Mouse (Mus musculus) mouse embryonic stem cell (cell line): Measurements from ENCODE around the gene Cdk19.
"Not testable (repeated sequence)": the region's sequence is repeated elsewhere in the genome, so short reads cannot be mapped to it uniquely, and the experiment has no call there.

Experiments used
- in situ Hi-C, 2 experiments: fragments of 300-500 bp; cut with MboI; formaldehyde crosslinking; loops; 1 replicate in 1 of 2; 3 replicates in 1 of 2; pipeline ENCODE4 v1.14.3; 2019 to 2020; ENCODE audit warnings: low sequenced_read_pairs in 2 of 2, low pct_unique_long_range_greater_than_20kb in 1 of 2, mixed read lengths in 1 of 2; ENCODE audit not compliant: unreplicated experiment in 1 of 2

Gene Cdk19

DNA sequence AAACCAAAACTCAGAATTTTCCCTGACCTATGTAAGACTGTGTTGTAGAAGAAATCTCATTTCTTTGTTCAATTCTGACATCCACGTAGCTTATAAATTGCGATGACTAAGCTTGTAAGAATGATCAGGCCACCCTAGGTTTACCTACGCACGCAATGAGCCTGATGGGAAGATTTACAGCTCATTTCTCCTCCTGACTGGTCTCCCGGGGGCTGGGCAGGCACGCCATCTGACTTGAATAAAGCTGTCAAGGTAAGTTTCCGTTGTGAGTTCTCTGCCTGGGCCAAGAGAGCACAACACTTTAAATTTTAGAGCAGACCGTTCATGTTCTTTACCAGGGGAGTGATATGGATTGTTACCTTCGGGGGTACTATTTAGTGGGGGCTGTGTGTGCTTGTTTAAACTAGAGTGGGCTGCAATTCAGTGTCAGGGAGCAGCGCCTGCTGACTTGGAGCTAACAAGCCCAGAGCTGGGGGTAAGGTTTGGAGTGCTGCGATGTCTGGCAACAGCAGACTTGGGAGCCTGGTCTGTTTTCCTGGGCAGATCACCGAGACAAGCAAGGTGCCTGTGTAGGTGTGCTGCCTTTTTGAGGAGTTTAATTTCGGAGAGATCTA, at the start of gene Cdk19:
Gene Cdk19, plus strand, starts transcription at position 214 of the 614 bp plus-strand sequence.
- in situ Hi-C loops, result no loop called here

DNA sequence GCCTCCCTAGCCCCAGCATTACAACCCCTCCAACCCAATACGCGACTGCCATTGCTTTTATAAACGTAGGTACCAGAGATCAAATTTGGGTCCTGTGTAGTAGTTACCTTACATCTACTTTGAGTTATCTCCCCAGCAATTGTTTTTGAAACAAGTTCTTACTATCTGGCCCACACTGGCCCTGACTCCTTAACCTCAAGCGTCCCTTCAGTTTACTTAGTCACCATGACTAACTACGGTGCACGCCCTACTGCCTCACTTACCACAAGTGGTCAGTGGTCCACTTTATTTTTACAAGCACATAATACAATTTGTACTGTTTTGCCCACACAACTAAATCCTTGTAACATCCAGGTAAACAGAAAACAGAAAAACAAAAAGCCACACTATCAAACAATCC, 46.7 kb upstream of the Cdk19 start:
- in situ Hi-C loops, result no loop called here

- in situ Hi-C loops, result no loop called here
Observed at GRCm38 (mm10) chr10:40300648-40301171, 38.7 kb upstream of the Cdk19 start.

DNA sequence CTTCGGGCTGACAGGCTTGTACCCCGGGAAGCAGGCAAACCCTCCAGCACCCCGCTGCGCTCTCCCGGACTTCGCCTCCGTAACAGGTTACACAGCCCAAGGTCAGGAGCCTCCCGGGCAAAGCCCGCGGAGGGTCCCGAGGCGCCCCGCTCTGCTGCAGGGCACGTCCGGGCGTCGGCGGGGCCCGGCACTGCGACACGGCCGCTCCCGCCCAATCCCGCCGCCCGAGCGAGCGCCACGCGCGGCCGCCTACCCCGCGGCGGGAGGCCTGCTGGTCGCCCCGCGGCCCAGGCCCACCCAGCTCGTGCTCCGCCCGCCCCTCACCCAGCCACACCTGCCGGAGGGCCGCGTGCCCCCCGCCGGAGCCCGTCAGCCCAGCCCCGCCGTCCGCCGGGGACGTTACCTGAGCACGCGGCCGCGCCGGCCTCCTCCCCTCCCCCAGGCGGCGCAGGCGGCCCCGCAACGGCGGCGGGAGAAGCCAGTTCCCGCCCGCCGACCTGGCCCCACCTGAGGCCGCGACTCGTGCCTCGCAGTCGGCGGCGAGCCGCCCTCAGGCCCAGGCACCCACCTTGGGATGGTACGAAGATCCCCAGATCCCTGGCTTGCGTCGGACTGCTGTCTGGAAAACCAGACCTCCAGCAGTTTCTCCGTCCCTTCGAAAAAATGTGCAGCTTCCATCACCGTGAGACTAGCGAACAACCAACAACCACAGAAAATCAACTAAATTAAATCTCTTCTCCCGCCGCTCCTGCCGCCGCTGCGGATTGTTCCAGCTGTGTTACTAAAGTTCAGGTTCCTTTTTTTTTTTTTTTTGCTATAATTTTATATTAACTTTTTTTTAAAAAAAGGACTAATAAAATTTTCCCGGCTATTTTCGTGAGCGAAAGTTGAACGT, 37.9 kb upstream of the Cdk19 start:
- in situ Hi-C loops, result not testable (repeated sequence)

DNA sequence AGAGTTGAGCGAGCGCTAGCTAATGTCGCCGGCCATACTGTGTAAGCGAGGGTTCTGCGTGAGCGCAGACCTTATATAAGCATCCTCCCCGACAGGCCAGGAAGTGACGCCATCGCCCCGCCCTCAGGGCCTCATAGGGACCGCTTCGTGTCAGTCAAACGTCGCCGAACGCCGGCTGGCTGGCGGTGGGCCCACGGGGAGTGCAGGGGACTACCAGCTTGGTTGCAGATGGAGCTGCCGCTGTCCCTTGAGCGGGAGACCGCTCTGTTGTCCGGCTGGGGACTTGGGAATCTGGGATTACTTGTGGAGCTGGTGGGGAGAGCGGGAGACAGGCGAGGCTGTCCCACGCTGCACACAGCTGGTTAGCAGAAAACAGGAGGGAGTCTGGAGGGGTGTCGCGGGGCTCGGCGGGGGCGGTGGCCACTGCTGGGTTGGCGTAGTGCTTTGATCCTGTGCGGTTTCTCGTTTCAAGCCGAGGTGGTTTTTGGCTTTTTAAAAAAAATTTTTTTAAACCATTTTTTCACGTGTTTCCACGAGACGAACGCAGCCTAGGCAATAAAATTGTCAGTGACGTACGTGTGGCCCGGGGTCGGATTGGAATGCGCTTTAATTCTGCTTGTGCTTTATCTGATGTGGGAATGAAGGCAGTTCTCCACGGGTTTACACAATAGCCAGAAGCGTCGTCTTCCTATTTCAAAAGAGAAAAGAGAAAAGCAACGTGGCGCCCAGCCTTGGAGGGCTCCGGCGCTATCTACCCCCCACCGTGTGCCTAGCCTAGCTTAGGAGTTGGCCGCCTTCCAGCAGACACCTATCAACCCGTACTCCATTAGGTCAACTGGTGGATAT, 37.0 kb upstream of the Cdk19 start, which contains the start of gene Amd1:
Gene Amd1, minus strand, starts transcription at position 47 of the 846 bp plus-strand sequence.
- in situ Hi-C loops, result no loop called here

DNA sequence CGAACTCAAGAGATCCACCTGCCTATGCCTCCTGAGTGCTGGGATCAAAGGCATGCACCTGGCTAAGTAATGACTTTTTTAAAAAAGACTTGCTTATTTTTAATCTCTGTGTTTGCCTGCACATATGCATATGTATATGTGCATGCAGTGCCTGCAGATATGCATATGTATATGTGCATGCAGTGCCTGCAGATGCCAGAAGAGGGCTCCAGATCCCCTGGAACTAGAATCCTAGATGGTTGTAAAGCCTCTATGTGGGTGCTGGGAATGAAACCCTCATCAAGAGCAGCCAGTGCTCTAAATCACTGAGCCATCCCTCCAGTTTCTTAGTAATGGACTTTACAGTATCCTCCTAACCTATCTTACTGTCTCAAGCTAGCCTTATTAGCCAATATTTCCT, 33.4 kb upstream of the Cdk19 start:
- in situ Hi-C loops, result no loop called here

DNA sequence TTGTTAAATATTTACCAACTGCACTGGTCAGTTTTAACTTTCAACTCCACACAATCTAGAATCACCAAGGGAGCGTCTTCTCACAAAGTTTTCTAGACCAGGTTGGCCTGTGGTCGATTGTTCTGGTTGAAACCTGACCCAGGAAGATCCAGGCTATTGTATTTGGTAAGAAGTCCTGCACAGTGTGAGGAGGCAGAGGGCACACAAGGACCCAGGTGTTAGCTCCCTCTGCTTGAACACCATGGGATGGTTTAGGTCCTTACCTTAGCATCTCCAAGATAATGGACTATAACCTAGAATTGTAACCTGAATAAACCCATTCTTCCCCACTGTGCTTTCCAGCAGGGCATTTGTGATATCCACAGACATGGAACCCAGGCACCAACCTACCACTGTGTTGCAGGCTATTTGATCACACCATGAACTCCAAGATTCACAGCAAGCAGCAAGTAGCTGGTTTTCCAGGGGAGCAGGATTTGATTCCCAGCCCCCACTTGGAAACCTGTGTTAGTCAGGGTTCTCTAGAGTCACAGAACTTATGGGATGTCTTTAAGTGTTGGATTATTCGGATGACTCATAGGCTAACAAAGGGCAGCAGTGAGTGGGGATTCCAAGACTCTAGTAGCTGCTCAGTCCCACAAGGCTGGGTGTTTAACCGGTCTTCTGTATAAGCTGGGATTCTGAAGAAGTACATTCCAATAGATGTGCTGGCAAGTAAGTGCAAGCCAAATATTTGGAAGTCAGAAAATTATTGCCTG, 31.4 kb upstream of the Cdk19 start:
- in situ Hi-C loops, result no loop called here

DNA sequence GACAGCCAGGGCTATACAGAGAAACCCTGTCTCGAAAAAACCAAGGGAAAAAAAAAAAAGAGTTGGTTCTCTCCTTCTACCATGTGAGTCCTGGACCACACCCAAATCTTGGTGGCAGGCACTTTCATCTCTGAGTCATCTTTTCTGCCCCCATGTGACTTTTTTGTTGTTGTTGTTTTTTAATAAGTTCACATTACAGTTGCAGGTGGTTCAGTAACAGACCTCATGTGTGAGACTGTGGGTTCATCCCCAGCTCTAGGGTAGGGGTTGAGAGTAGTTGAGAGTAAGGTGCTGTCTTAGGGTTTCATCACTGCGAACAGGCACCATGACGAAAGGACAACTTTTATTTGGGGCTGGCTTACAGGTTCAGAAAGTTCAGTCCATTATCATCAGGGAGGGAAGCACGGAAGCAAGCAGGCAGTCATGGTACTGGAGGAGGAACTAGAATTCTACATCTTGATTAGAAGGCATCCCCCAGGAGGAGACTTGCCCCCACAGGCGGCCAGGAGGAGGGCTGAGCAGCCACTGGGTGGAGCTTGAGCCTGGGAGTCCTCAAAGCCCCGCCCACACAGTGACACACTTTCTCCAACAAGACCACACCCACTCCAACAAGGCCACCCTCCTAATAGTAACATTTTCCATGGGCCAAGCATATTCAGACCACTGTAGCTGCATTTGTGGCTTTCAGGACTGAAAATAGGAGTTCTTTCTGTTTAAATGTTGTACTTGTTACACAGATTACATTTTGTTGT, 29.3 kb upstream of the Cdk19 start:
- in situ Hi-C loops, result no loop called here

DNA sequence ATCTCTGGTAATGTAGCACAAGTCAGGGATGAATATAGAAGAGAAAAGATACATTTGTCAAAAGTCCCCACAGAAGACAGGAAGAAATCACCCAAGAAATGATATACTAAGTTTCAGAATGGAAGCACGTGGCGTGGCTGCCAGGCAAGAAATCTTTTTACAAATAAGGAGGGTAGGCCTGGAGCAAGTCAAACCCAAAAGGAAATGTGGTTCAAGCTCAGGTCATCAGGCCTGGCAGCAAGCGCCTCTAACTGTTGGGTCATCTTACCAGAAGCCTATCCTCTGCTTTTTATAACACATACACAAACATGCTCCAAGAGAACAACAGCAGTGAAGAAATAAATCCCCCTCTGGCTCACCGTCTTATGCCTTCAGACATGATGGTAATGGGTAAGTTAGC, 26.6 kb upstream of the Cdk19 start:
- in situ Hi-C loops, result no loop called here

- in situ Hi-C loops, result no loop called here
Observed at GRCm38 (mm10) chr10:40316841-40317585, 22.4 kb upstream of the Cdk19 start.

DNA sequence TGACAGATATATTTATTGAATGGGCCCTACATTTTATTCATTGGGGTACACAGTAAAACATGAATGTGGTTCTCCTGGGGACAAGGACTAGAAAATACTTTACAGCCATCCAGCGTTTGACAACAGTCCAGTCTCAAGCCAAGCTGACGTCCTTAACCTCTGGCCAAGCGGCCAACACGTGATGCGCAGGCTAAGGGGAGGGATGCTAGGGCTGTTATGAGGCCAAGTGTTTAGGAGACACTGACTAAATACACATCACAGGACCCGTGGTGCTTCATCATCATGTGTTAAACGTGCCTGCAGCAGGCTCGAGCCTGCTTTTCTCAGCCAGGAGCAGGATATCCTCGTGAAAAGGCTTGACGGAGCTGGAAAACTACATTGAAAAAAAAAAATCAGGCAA, 19.1 kb upstream of the Cdk19 start:
- in situ Hi-C loops, result no loop called here

DNA sequence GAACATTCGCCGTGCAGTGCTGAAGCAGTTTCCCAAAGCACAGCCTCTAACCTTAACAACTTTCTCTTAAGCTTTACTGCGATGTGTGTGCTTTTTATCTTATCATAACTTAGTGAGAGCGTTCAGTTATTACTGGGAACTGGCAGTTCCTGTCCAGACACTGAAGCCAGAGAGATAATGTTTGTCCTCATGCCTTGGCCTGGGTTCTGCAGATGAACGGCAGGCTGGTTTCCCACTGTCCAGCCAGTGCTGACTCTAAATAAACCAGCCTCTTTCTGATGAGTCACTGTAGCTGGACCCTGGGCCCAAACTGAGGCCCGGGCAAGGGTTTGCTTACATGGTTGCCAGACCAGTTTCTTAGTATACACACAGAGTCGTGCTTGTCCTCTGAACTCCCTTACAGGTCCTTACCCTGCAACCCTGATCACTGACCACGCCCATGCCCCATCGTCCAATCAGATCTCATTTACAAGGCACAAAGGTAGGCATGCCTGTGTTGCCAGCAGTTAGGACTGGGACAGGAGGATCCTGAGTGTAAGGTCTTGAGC, 11.3 kb upstream of the Cdk19 start:
- in situ Hi-C loops, result no loop called here

DNA sequence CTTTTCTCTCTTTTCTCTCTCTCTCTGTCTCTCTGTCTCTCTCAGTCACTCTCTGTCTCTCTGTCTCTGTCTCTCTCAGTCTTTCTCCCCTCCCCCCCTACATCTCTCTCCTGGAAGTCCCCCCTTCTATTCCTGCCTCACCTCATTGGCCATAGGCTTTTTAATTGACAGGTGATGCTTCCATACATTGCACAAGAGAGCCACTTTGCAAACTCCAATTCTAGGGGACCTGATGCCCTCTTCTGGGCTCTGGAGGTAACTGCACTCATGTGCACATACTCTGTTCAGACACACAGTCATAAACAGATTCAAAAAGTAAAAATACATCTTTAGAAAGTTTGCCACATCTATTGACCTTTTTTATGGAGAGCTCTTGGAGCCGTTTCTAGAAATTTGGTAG, 9.1 kb upstream of the Cdk19 start:
- in situ Hi-C loops, result no loop called here

DNA sequence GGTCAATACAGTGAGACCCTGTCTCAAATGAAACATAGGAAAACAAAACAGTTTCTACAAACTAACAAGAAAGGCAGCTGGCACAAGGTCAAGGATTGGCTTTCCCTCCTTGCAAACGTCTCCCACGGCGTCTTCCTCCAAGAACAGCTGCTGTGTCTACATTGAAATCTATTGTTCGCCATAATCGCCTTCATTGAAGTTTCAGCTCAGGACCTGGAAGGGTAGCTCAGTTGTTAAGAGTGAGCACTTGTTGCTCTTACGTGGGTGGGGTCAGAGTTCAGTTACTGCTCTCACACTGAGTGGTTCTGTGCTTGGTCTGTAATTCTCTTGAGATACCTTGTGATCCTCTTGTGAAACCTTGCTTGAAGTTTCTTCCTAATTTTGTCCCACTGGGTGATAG, 6.5 kb upstream of the Cdk19 start:
- in situ Hi-C loops, result no loop called here

- in situ Hi-C loops, result no loop called here
Observed at GRCm38 (mm10) chr10:40342036-40342435, 2.7 kb downstream of the Cdk19 start.

- in situ Hi-C loops, result no loop called here
Observed at GRCm38 (mm10) chr10:40346776-40347403, 7.5 kb downstream of the Cdk19 start.
